Mouse (Mus musculus): ENCODE results near the gene Hdac10.

Hdac10 gene

DNA sequence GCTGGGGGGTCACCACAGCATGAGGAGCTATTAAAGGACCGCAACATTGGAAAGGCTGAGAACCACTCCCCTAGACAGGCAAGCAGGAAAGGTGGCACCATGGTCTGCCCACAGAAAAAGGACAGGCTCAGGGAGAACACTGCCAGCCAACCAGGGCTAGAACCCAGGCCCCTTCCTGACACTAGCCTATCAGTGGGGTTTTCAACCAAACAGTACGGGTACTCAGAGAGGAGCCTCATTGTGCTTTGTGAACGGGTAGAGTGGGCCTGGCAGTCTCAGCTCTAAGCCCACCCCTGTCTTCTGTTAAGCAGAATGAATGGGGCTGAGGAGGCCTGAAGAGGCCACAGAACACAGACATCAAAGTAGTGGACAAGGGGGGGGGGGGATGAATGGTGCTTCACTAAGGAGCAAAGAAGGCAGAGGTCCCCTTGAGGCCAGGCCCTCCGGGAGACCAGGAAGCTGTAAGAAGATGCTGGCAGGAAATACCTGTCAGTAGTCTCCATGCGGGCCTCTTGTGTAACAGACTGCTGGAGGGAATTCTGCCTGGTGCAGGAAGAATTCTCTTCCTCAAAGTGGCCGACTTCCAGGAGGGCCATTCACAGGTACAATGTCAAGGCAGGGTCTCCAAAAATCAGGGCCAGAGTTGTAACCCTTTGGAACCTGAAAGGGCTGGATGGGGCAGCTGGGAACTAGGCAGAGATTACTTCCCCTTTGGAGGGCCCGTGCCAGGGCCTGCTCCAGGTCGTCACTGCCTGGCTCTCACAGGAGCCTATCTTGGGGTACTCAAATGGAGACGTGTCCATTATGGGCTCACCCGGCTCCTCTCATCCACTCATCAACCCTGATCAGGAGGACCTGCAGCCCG, 53.7 kb downstream of the Hdac10 start, which contains the start of gene Trabd:
TSS of gene Trabd (plus strand) at position 512 of the 865 bp plus-strand sequence.
- DNase-seq (ENCODE audit: low spot score): no peak

DNA sequence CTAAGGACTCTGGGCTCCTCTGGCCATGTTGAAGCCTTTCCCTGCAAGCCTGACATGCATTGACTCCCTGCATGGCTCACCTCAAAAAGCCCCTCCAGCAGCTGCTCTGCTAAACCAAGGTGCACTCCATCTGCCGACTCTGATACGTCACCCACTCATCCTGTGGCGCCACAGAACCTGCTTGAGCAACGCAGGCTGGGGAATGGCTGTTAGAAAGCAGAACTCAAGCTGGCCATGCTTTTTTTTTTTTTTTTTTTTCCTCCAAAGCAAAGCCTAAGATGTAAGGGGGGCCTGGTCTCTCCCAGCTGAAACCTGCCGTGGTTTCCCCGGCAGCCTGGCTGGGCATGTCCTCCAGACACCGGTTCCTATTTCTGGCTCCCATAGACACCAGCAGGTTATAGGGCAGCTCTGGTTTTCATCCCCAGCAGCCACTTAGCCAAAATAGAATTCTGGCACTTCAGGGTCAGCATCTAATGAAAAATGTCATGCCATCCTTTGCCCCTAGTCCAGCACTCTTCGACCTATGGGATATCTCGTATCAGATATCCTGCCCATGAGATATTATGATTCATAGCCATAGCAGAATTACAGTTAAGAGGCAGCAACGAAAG, 54.4 kb downstream of the Hdac10 start:
- no peak for DNase-seq (ENCODE audit: low spot score)
